Mouse (Mus musculus) embryonic fibroblast, embryonic 13.5 days (primary cell): ENCODE measurements around the gene Hoxa6.

ENCODE experiments used
- CTCF ChIP-seq: IDR thresholded peaks from 2 replicates; pipeline ENCODE4 v1.5.1; 2011; ENCODE audit warnings: mild to moderate bottlenecking, control low read depth, low read length, moderate library complexity, borderline replicate concordance; ENCODE audit not compliant: insufficient read depth
- POLR2A ChIP-seq: IDR thresholded peaks from 2 replicates; pipeline ENCODE4 v1.6.1; 2011; ENCODE audit warnings: low read depth, mild to moderate bottlenecking, control low read depth, low read length, moderate library complexity

DNA sequence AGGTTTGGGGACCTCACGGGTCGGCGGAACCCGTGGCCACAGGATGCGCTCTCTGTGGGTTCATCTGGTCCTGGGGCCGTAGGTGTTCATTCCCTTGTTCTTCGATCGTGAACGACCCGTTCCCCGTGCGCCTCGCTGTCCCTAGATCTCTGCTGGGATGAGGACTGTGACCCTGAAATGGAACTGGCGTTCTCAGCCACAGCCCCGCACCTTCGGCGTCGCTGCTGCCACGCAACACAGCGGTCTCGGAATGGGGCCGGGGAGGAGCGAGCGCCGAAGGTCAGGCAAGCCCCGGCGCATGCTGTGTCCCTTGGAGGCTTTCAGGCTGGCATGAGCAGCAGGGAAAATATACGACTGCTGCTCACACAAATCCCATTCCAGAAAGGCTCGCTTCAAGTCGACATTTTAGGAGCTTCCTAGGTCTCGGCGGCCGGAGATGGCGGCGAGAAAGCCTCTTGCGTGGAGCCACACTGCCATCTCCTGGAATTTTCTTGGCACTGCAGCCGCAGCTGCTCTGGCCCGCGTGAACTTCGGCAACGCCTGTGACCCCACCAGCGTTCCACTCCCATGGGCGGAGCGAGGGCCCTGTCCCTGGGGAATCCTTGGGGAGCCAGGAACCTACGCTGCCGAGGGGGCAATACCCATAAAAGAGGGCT is 12.9 kb upstream of the Hoxa6 start, which contains the start of gene Hoxa7:
- peak; percentile 70 for TF ChIP-seq CTCF
- peak; percentile 28; the same call in 1 of the 2 replicates for TF ChIP-seq POLR2A
